Mouse (Mus musculus) heart, adult 2 months (tissue): ENCODE measurements around the gene Cd3eap.

Source experiments
- CTCF ChIP-seq: fragments of 200-600 bp; IDR thresholded peaks from 2 replicates; pipeline ENCODE4 v1.8.1; 2022; ENCODE audit warnings: antibody characterized with exemption, mild to moderate bottlenecking, moderate library complexity
- POLR2A ChIP-seq: fragments of 200-500 bp; IDR thresholded peaks from 2 replicates; pipeline ENCODE4 v1.6.1; 2011; ENCODE audit warnings: mild to moderate bottlenecking, low read depth, low read length, control low read depth; ENCODE audit not compliant: insufficient read depth

DNA sequence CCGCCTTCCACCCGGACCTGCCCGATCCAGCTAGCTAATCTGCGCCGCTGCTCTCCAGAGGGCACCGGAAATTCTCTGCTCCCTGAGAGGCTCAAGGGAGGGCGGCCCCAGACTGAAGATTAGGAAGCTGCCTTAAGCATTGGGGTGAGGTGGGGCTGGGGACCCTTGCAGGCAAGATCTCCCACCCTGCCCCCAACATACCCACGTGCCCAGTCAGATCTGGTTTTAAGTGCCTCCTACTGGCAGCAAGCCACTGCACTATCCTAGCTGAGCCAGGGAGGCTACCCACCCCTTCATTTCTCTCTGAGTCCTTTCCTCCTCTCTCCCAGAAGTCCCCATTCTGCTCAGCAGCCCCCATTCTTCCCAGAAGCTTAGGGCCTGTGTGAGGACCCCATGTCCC lies 18.8 kb upstream of the Cd3eap start:
- TF ChIP-seq CTCF, result no peak
- TF ChIP-seq POLR2A, result no peak
